Mouse (Mus musculus): ENCODE results near the gene Rasal3.

DNA sequence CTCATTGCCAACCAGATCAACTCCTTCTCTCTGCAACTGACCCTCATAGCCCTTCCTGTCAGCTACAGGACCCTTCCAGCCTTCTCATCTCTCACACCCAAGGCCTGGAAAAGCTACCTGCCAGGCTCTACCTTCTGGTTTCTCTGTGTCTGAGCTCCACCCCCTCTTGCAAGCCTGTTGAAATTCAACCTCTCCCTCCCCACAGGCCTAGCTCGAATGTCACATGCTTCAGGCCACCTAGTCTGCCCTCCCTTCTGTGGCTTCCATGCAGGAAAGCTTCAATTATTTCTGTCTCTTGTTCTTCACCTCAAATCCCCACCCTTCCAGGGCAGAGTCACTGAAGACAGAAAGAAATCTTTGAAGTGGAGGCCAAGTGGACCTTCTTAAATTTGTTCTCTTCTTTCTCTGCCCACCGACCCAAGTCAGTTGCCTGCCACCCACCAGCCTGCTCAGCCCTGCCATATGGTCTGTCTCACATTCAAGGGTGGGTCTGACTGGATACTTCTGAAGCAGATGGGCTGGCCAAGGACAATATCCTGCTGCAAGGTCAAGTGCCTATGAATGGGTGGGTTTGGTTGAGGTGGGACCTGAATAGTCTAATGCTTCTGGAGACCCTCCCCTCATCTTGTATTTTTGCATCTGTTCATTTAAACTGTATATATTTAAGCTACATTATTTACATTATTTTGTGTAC, 47.6 kb upstream of the Rasal3 start:
- TF ChIP-seq CTCF (IDR thresholded peaks at IDR 0.05): no peak
- no peak for TF ChIP-seq POLR2A (IDR thresholded peaks at IDR 0.05; ENCODE audit: insufficient read depth, low read depth, low read length)

All from heart, adult 2 months (tissue).